Mouse (Mus musculus) testis, adult 2 months (tissue): ENCODE measurements around the gene Hcrtr1. TPM values are rescaled to one million over a fixed set of nuclear protein-coding genes. Genes with fewer than 3 reads are reported as not detected.

ENCODE experiments used
- H3K27ac ChIP-seq: fragments of 200-500 bp; 2 replicates; pipeline ENCODE4 v1.5.1; 2012; ENCODE audit warnings: low read depth, low read length; ENCODE audit not compliant: control insufficient read depth, insufficient read depth
- H3K27me3 ChIP-seq: fragments of 200-500 bp; 2 replicates; pipeline ENCODE4 v1.6.1; 2012; ENCODE audit warnings: mild to moderate bottlenecking, low read length, moderate library complexity; ENCODE audit not compliant: control insufficient read depth, insufficient read depth
- H3K36me3 ChIP-seq: fragments of 200-500 bp; 2 replicates; pipeline ENCODE4 v1.6.1; 2012; ENCODE audit warnings: mild to moderate bottlenecking, low read length; ENCODE audit not compliant: control insufficient read depth, insufficient read depth
- H3K4me1 ChIP-seq: fragments of 200-500 bp; 2 replicates; pipeline ENCODE4 v1.6.1; 2012; ENCODE audit warnings: low read length; ENCODE audit not compliant: control insufficient read depth, insufficient read depth
- H3K4me3 ChIP-seq: fragments of 200-500 bp; 2 replicates; pipeline ENCODE4 v1.5.1; 2012; ENCODE audit warnings: low read depth, mild to moderate bottlenecking, low read length, moderate library complexity, mixed read lengths; ENCODE audit not compliant: control insufficient read depth
- CTCF ChIP-seq: fragments of 200-500 bp; IDR thresholded peaks from 2 replicates; pipeline ENCODE4 v1.5.1; 2012; ENCODE audit warnings: low read depth, mild to moderate bottlenecking, inconsistent platforms, low read length, moderate library complexity; ENCODE audit not compliant: control insufficient read depth, insufficient read depth, insufficient replicate concordance
- POLR2A ChIP-seq: fragments of 200-500 bp; IDR thresholded peaks from 2 replicates; pipeline ENCODE4 v1.6.1; 2012; ENCODE audit warnings: low read depth, mild to moderate bottlenecking, inconsistent platforms, low read length, moderate library complexity; ENCODE audit not compliant: control insufficient read depth
- polyA plus RNA-seq: library from polyadenylated mRNA; depleted of rRNA; stranded (reverse); fragments of >200 nt; gene quantifications from 2 replicates; pipeline ENCODE4 v1.2.3, GENCODE M21; 2012

Gene Hcrtr1
- polyA plus RNA-seq, 1 experiment: 0.07 TPM

DNA sequence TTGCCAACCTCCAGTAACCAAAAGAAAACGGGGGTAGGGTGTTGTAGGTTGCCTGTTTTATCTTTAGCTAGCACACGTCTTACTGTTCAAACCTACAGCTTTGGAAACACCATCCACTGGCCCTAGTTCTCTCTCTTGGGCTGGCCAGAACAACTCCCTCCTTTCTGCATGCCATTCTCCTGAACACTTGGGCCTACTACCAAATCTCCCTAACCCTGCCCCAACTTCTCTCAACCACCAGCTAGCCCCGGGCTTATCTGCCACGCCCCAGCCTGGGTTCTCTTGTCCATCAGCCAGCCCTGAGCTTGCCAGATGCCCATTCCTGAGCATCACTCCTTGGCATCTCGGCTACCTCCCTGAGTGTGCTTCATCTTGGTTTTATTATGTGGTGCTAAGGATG lies 10.3 kb downstream of the Hcrtr1 start:
- TF ChIP-seq POLR2A: no peak
- TF ChIP-seq CTCF: no peak
- Histone ChIP-seq H3K4me1 (no peaks in the 10 kb centered on the region), H3K36me3 (no peaks in the 10 kb centered on the region), H3K27ac (no peak overlapping the region), H3K4me3 (no peak overlapping the region), H3K27me3 (no peaks in the 10 kb centered on the region)

DNA sequence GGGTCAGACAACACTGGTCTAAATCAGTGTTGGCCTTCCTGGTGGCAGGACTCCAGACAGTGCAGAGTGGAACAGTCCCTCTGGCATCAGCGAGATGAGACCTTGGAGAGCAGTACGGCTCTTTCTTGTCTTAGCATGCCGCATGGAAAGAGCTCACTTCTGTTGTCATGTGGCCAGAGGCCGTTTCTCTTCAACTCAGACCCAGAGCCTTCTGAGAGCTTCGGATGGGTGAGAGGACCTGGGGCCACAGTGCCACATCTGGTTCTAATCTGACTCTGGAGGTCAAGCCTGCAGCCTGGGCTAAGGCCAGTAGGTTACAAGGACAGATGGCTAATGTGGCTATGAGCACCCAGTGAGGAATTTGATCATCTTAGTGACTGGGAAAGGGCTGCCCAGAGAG lies 13.2 kb downstream of the Hcrtr1 start:
- no peak overlapping the region for H3K27ac ChIP-seq
- TF ChIP-seq CTCF: no peak
- no peak for TF ChIP-seq POLR2A
- no peak overlapping the region for H3K4me3 ChIP-seq
- no peaks in the 10 kb centered on the region; the same call in 1 of the 2 replicates for H3K4me1 ChIP-seq
- peaks cover 3% of the 10 kb centered on the region; the same call in 1 of the 2 replicates for H3K36me3 ChIP-seq
- no peaks in the 10 kb centered on the region for H3K27me3 ChIP-seq

DNA sequence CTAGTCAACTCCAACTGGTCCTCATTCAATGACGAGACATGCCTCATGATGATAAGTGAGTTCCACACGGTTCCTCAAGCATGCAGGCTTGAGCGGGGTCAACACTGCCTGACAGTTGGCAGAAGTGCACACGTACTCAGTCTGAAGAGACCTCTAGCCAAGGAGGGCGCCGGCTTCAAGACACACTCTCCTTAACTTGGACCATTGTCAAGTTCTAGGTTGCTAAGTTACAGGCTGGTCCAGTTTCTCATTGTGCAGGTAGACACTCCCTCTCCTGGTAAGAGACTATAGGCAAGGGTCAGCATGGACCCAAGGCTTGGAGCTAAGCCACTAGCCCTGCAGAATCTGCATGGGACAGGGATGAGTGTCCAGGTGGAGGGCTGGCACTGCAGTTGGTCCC lies 14.0 kb downstream of the Hcrtr1 start:
- no peak for TF ChIP-seq CTCF
- no peak for TF ChIP-seq POLR2A
- Histone ChIP-seq H3K27ac (no peak overlapping the region), H3K4me3 (no peak overlapping the region), H3K36me3 (peaks cover 3% of the 10 kb centered on the region; the same call in 1 of the 2 replicates), H3K4me1 (no peaks in the 10 kb centered on the region; the same call in 1 of the 2 replicates), H3K27me3 (no peaks in the 10 kb centered on the region)

DNA sequence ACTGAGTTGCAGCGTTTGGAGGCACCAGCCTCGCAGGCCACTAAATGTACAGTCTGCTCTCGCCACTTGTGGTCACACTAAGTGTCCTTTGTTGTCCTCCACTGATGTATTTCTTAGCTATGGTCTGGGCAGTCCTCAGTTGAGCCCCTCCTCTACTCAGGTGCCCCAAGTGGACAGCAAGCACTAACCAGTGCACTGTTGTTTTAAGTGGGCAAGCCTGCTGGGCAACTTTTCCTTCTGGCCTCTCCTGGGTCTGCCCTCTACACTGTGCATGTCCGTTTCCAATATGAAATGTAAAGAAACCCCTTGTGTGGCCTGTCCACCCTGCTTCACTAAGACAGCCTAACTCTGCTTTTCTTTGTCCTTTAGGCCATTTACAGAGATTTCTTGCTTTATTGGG lies 15.0 kb downstream of the Hcrtr1 start:
- TF ChIP-seq POLR2A: no peak
- TF ChIP-seq CTCF: no peak
- Histone ChIP-seq H3K4me1 (no peaks in the 10 kb centered on the region; the same call in 1 of the 2 replicates), H3K27me3 (no peaks in the 10 kb centered on the region), H3K4me3 (no peak overlapping the region), H3K36me3 (peaks cover 3% of the 10 kb centered on the region; the same call in 1 of the 2 replicates), H3K27ac (no peak overlapping the region)

DNA sequence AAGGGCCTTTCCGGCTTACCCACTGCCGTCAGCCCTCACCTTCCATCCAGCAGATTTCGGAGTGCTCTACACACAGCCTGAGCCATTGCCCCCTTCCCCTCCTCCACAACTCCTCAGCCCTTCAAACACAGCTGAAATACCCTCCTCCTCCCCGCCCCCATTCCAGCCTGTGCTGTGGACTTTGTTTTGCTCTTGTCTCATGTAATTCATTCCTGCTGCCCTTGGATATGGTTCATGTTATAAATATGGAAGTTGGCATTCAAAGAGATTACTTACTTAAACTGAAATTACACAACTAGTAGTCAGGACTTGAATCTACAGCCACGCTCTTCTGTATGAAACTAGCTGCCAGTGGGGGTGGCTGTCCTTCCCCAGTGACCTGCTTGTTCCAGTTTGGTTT lies 16.1 kb downstream of the Hcrtr1 start:
- Histone ChIP-seq H3K27ac (no peak overlapping the region), H3K36me3 (peaks cover 3% of the 10 kb centered on the region; the same call in 1 of the 2 replicates), H3K4me1 (no peaks in the 10 kb centered on the region; the same call in 1 of the 2 replicates), H3K4me3 (no peak overlapping the region), H3K27me3 (no peaks in the 10 kb centered on the region)
- TF ChIP-seq POLR2A (no peak), CTCF (no peak)

DNA sequence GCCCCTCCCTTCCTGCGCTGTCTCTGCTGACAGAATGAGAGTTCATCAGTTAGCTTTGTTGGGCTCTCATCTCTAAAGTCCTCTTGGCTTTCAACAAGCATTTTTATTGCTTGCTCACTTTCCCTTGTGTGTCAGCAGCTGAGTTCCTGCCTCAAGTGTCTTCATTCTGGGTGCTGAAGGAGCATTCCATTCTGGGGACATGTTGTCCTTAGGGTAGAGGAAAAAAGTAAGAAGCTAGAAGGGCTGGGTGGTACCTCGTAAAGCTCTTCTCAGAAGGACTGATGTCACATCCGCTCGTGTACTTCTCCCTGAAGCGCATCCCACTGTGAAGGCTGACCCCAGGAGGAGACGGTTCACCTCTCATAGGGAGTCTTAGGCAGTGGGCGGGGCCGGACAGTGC lies 17.6 kb downstream of the Hcrtr1 start:
- H3K27me3 ChIP-seq: no peaks in the 10 kb centered on the region
- no peak overlapping the region for H3K4me3 ChIP-seq
- peaks cover 3% of the 10 kb centered on the region for H3K36me3 ChIP-seq
- H3K27ac ChIP-seq: no peak overlapping the region
- TF ChIP-seq CTCF: no peak
- TF ChIP-seq POLR2A: no peak
- no peaks in the 10 kb centered on the region; the same call in 1 of the 2 replicates for H3K4me1 ChIP-seq

DNA sequence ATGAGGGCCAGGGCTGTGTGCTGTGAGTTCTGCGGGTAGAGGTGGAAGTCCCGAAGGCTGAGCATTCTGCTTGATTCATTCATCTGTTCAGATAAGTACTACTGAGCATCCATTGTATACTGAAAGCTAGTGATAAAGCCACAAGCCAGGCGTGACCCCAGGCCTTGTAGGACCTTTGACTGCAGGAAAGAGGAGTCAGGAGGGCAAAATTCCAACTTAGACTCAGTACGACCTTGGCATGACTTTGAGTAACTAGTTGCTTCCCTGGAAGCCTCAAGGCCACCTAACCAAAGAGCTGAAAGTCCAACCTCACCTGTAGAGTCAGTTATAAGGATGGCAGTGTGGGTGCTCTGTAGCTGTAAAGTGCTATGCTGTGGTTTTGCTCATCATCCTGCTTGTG lies 18.4 kb downstream of the Hcrtr1 start:
- H3K4me1 ChIP-seq: no peaks in the 10 kb centered on the region; the same call in 1 of the 2 replicates
- peaks cover 3% of the 10 kb centered on the region for H3K36me3 ChIP-seq
- TF ChIP-seq CTCF (no peak), POLR2A (no peak)
- H3K27me3 ChIP-seq: no peaks in the 10 kb centered on the region
- no peak overlapping the region for H3K4me3 ChIP-seq
- no peak overlapping the region for H3K27ac ChIP-seq

DNA sequence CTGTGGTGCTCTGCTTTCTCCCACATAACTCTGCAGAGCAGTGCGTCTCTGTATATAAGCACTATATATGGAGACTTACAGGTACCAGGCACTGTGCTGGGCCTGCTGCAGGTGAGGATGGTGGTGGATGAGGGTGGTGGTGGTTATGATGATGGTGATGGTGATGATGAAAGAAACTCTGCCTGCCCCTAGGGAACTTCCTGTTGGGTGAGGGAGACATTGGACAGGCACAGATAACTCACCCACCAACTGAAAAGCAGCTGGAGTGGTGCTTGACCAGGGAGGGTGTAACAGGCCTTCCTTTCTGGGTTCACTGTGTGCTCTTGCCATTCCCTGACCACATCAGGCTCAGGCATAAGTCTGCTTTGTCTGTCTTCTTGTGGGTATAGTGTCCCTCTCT lies 26.4 kb downstream of the Hcrtr1 start:
- no peak overlapping the region for H3K4me3 ChIP-seq
- H3K4me1 ChIP-seq: peaks cover 4% of the 10 kb centered on the region
- TF ChIP-seq CTCF (no peak), POLR2A (no peak)
- no peaks in the 10 kb centered on the region for H3K27me3 ChIP-seq
- no peak overlapping the region for H3K27ac ChIP-seq
- peaks cover 1% of the 10 kb centered on the region for H3K36me3 ChIP-seq
